Mouse (Mus musculus): Measurements from ENCODE around the gene Zfp949. TPM values are rescaled to one million over a fixed set of nuclear protein-coding genes. Genes with fewer than 3 reads are reported as not detected.

The Zfp949 gene
- polyA plus RNA-seq, 1 experiment from 2014 or later = 8.5 TPM

GRCm38 (mm10) chr9:88527956-88528355 is 19.9 kb upstream of the Zfp949 start:
- no peaks in the 10 kb centered on the region for H3K27me3 ChIP-seq (ENCODE audit: control insufficient read depth, insufficient read depth, low read length)
- 88% methylated on average over 4 of the region's 4 CpGs for WGBS
- H3K4me2 ChIP-seq (ENCODE audit: low read length) = no peak overlapping the region
- no peak overlapping the region for H3K9ac ChIP-seq (ENCODE audit: low read length)
- H3K27ac ChIP-seq (replicated peaks in 1 of 2; ENCODE audit: control insufficient read depth in 1 of 2, insufficient read depth in 1 of 2, low read depth in 2 of 2, low read length in 2 of 2) = no peak overlapping the region
- peaks cover 0 to 5% of the 10 kb centered on the region in 2 experiments; a peak in 1 of 4 replicates for H3K4me1 ChIP-seq (ENCODE audit: control insufficient read depth in 2 of 2, insufficient read depth in 2 of 2, low read length in 2 of 2)
- no peaks in the 10 kb centered on the region for H3K9me3 ChIP-seq (ENCODE audit: control insufficient read depth, low read length)
- no peak overlapping the region for H3K4me3 ChIP-seq (ENCODE audit: control insufficient read depth in 1 of 2, insufficient read depth in 1 of 2, low read depth in 1 of 2, low read length in 2 of 2)
- H3K36me3 ChIP-seq (ENCODE audit: control insufficient read depth, insufficient read depth, low read length) = no peaks in the 10 kb centered on the region
- ATAC-seq (ENCODE audit: insufficient number of reproducible peaks, insufficient read depth, low FRiP score, low read depth) = no peak

GRCm38 (mm10) chr9:88528736-88529135 is 19.1 kb upstream of the Zfp949 start:
- Histone ChIP-seq H3K36me3 (ENCODE audit: control insufficient read depth, insufficient read depth, low read length) (no peaks in the 10 kb centered on the region), H3K27me3 (ENCODE audit: control insufficient read depth, insufficient read depth, low read length) (no peaks in the 10 kb centered on the region), H3K4me3 (ENCODE audit: control insufficient read depth in 1 of 2, insufficient read depth in 1 of 2, low read depth in 1 of 2, low read length in 2 of 2) (no peak overlapping the region), H3K4me2 (ENCODE audit: low read length) (no peak overlapping the region), H3K9me3 (ENCODE audit: control insufficient read depth, low read length) (no peaks in the 10 kb centered on the region), H3K4me1 (ENCODE audit: control insufficient read depth in 2 of 2, insufficient read depth in 2 of 2, low read length in 2 of 2) (no peaks in the 10 kb centered on the region), H3K9ac (ENCODE audit: low read length) (no peak overlapping the region), H3K27ac (replicated peaks in 1 of 2; ENCODE audit: control insufficient read depth in 1 of 2, insufficient read depth in 1 of 2, low read depth in 2 of 2, low read length in 2 of 2) (no peak overlapping the region)
- no peak for ATAC-seq (ENCODE audit: insufficient number of reproducible peaks, insufficient read depth, low FRiP score, low read depth)
- 84% methylated on average over 5 of the region's 5 CpGs for WGBS

- Histone ChIP-seq H3K4me1 (ENCODE audit: control insufficient read depth in 2 of 2, insufficient read depth in 2 of 2, low read length in 2 of 2) (no peaks in the 10 kb centered on the region), H3K4me3 (ENCODE audit: control insufficient read depth in 1 of 2, insufficient read depth in 1 of 2, low read depth in 1 of 2, low read length in 2 of 2) (no peak overlapping the region)
- WGBS = 82% methylated on average over 3 of the region's 3 CpGs
Measured at GRCm38 (mm10) chr9:88529571-88529970, 18.2 kb upstream of the Zfp949 start.

GRCm38 (mm10) chr9:88529979-88530580 is 17.7 kb upstream of the Zfp949 start:
- H3K36me3 ChIP-seq (ENCODE audit: control insufficient read depth, insufficient read depth, low read length) = no peaks in the 10 kb centered on the region
- ATAC-seq (ENCODE audit: insufficient number of reproducible peaks, insufficient read depth, low FRiP score, low read depth) = no peak
- no peak overlapping the region for H3K27ac ChIP-seq (replicated peaks in 1 of 2; ENCODE audit: control insufficient read depth in 1 of 2, insufficient read depth in 1 of 2, low read depth in 2 of 2, low read length in 2 of 2)
- no peak overlapping the region for H3K4me2 ChIP-seq (ENCODE audit: low read length)
- no peaks in the 10 kb centered on the region for H3K27me3 ChIP-seq (ENCODE audit: control insufficient read depth, insufficient read depth, low read length)
- no peaks in the 10 kb centered on the region for H3K9me3 ChIP-seq (ENCODE audit: control insufficient read depth, low read length)
- no peak overlapping the region for H3K4me3 ChIP-seq (ENCODE audit: control insufficient read depth in 1 of 2, insufficient read depth in 1 of 2, low read depth in 1 of 2, low read length in 2 of 2)
- no peaks in the 10 kb centered on the region for H3K4me1 ChIP-seq (ENCODE audit: control insufficient read depth in 2 of 2, insufficient read depth in 2 of 2, low read length in 2 of 2)
- 69% methylated on average over 5 of the region's 5 CpGs for WGBS
- no peak overlapping the region for H3K9ac ChIP-seq (ENCODE audit: low read length)

More at GRCm38 (mm10) chr9:88529571-88529970, 18.2 kb upstream of the Zfp949 start:
- Histone ChIP-seq H3K9me3 (ENCODE audit: control insufficient read depth, low read length) (no peaks in the 10 kb centered on the region), H3K9ac (ENCODE audit: low read length) (no peak overlapping the region), H3K27me3 (ENCODE audit: control insufficient read depth, insufficient read depth, low read length) (no peaks in the 10 kb centered on the region), H3K36me3 (ENCODE audit: control insufficient read depth, insufficient read depth, low read length) (no peaks in the 10 kb centered on the region), H3K4me2 (ENCODE audit: low read length) (no peak overlapping the region), H3K27ac (replicated peaks in 1 of 2; ENCODE audit: control insufficient read depth in 1 of 2, insufficient read depth in 1 of 2, low read depth in 2 of 2, low read length in 2 of 2) (no peak overlapping the region)
- ATAC-seq (ENCODE audit: insufficient number of reproducible peaks, insufficient read depth, low FRiP score, low read depth) = no peak

- no peaks in the 10 kb centered on the region for H3K9me3 ChIP-seq (ENCODE audit: control insufficient read depth, low read length)
- no peaks in the 10 kb centered on the region for H3K36me3 ChIP-seq (ENCODE audit: control insufficient read depth, insufficient read depth, low read length)
- no peak overlapping the region for H3K4me3 ChIP-seq (ENCODE audit: control insufficient read depth in 1 of 2, insufficient read depth in 1 of 2, low read depth in 1 of 2, low read length in 2 of 2)
- H3K27me3 ChIP-seq (ENCODE audit: control insufficient read depth, insufficient read depth, low read length) = no peaks in the 10 kb centered on the region
- no peak for ATAC-seq (ENCODE audit: insufficient number of reproducible peaks, insufficient read depth, low FRiP score, low read depth)
- H3K4me1 ChIP-seq (ENCODE audit: control insufficient read depth in 2 of 2, insufficient read depth in 2 of 2, low read length in 2 of 2) = no peaks in the 10 kb centered on the region
- no peak overlapping the region for H3K9ac ChIP-seq (ENCODE audit: low read length)
- 81% methylated on average over 5 of the region's 5 CpGs for WGBS
- H3K27ac ChIP-seq (replicated peaks in 1 of 2; ENCODE audit: control insufficient read depth in 1 of 2, insufficient read depth in 1 of 2, low read depth in 2 of 2, low read length in 2 of 2) = no peak overlapping the region
- no peak overlapping the region for H3K4me2 ChIP-seq (ENCODE audit: low read length)
Measured at GRCm38 (mm10) chr9:88534093-88534492, 13.7 kb upstream of the Zfp949 start.

- H3K4me1 ChIP-seq (ENCODE audit: control insufficient read depth in 2 of 2, insufficient read depth in 2 of 2, low read length in 2 of 2) = 0 out of 4 replicates have a peak, but pooled peaks cover 0 to 2% of the 10 kb centered on the region in 2 experiments
- no peak overlapping the region for H3K4me3 ChIP-seq (ENCODE audit: control insufficient read depth in 1 of 2, insufficient read depth in 1 of 2, low read depth in 1 of 2, low read length in 2 of 2)
- H3K27ac ChIP-seq (replicated peaks in 1 of 2; ENCODE audit: control insufficient read depth in 1 of 2, insufficient read depth in 1 of 2, low read depth in 2 of 2, low read length in 2 of 2) = no peak overlapping the region
- no peaks in the 10 kb centered on the region for H3K27me3 ChIP-seq (ENCODE audit: control insufficient read depth, insufficient read depth, low read length)
- ATAC-seq (ENCODE audit: insufficient number of reproducible peaks, insufficient read depth, low FRiP score, low read depth) = no peak
- H3K9ac ChIP-seq (ENCODE audit: low read length) = no peak overlapping the region
- H3K9me3 ChIP-seq (ENCODE audit: control insufficient read depth, low read length) = no peaks in the 10 kb centered on the region
- H3K36me3 ChIP-seq (ENCODE audit: control insufficient read depth, insufficient read depth, low read length) = no peaks in the 10 kb centered on the region
- H3K4me2 ChIP-seq (ENCODE audit: low read length) = no peak overlapping the region
- 42% methylated on average over 5 of the region's 5 CpGs for WGBS
Measured at GRCm38 (mm10) chr9:88539546-88540224, 8.1 kb upstream of the Zfp949 start.

GRCm38 (mm10) chr9:88542816-88543215 is 5.0 kb upstream of the Zfp949 start:
- H3K4me2 ChIP-seq (ENCODE audit: low read length) = no peak overlapping the region
- H3K9ac ChIP-seq (ENCODE audit: low read length) = no peak overlapping the region
- H3K36me3 ChIP-seq (ENCODE audit: control insufficient read depth, insufficient read depth, low read length) = no peaks in the 10 kb centered on the region
- no peak overlapping the region for H3K27ac ChIP-seq (replicated peaks in 1 of 2; ENCODE audit: control insufficient read depth in 1 of 2, insufficient read depth in 1 of 2, low read depth in 2 of 2, low read length in 2 of 2)
- H3K4me3 ChIP-seq (ENCODE audit: control insufficient read depth in 1 of 2, insufficient read depth in 1 of 2, low read depth in 1 of 2, low read length in 2 of 2) = no peak overlapping the region
- no peaks in the 10 kb centered on the region for H3K9me3 ChIP-seq (ENCODE audit: control insufficient read depth, low read length)
- WGBS = 24% methylated on average over 2 of the region's 2 CpGs
- H3K4me1 ChIP-seq (ENCODE audit: control insufficient read depth in 2 of 2, insufficient read depth in 2 of 2, low read length in 2 of 2) = 0 out of 4 replicates have a peak, but pooled peaks cover 0 to 2% of the 10 kb centered on the region in 2 experiments
- no peaks in the 10 kb centered on the region for H3K27me3 ChIP-seq (ENCODE audit: control insufficient read depth, insufficient read depth, low read length)
- ATAC-seq (ENCODE audit: insufficient number of reproducible peaks, insufficient read depth, low FRiP score, low read depth) = no peak

Data from heart, embryonic 14.5 days (tissue).